Mouse (Mus musculus) adrenal gland, adult (tissue): ENCODE results near the gene Emg1.

Experiments
- DNase-seq, 2 experiments: peaks; one replicate each; pipeline ENCODE4 v3.0.0; 2022 to 2023; ENCODE audit warnings: low spot score in 1 of 2; ENCODE audit not compliant: inconsistent age in 2 of 2

Emg1 gene

GRCm38 (mm10) chr6:124712918-124713317 lies 940 bp upstream of the Emg1 start:
- no peak for DNase-seq

- no peak for DNase-seq
Measured at GRCm38 (mm10) chr6:124708289-124708889, 3.6 kb downstream of the Emg1 start.

- DNase-seq = no peak
Measured at GRCm38 (mm10) chr6:124706061-124706627, 5.8 kb downstream of the Emg1 start.

- no peak for DNase-seq
Measured at GRCm38 (mm10) chr6:124704417-124704816, 7.6 kb downstream of the Emg1 start.

- no peak for DNase-seq
Measured at GRCm38 (mm10) chr6:124703789-124704188, 8.2 kb downstream of the Emg1 start.

GRCm38 (mm10) chr6:124702784-124703103 lies 9.2 kb downstream of the Emg1 start:
- DNase-seq = peak; percentile 61 to 88

- peak in 1 of 2 experiments; percentile 54 for DNase-seq
Measured at GRCm38 (mm10) chr6:124702102-124702783, 9.7 kb downstream of the Emg1 start.

GRCm38 (mm10) chr6:124701338-124701737 lies 10.6 kb downstream of the Emg1 start:
- peak; percentile 46 to 73 for DNase-seq

GRCm38 (mm10) chr6:124699962-124700610 lies 11.9 kb downstream of the Emg1 start:
- DNase-seq = peak; percentile 88 to 95

- DNase-seq = no peak
Measured at GRCm38 (mm10) chr6:124699366-124699765, 12.6 kb downstream of the Emg1 start.

GRCm38 (mm10) chr6:124698751-124699150 lies 13.2 kb downstream of the Emg1 start:
- no peak for DNase-seq

GRCm38 (mm10) chr6:124696441-124697150 lies 15.4 kb downstream of the Emg1 start:
- no peak for DNase-seq

- DNase-seq = peak; percentile 81 to 83
Measured at GRCm38 (mm10) chr6:124694166-124694955, 17.6 kb downstream of the Emg1 start.

GRCm38 (mm10) chr6:124693243-124693981 lies 18.6 kb downstream of the Emg1 start:
- DNase-seq = peak in 1 of 2 experiments; percentile 51

GRCm38 (mm10) chr6:124690517-124690916 lies 21.5 kb downstream of the Emg1 start:
- DNase-seq = no peak

- peak; percentile 38 to 75 for DNase-seq
Measured at GRCm38 (mm10) chr6:124689011-124689410, 23.0 kb downstream of the Emg1 start.

GRCm38 (mm10) chr6:124688151-124688758 lies 23.7 kb downstream of the Emg1 start:
- peak in 1 of 2 experiments; percentile 57 for DNase-seq

- peak in 1 of 2 experiments; percentile 39 for DNase-seq
Measured at GRCm38 (mm10) chr6:124686644-124687043, 25.3 kb downstream of the Emg1 start.
